Mouse (Mus musculus) left cerebral cortex, adult 11 months (tissue): ENCODE data around the gene Ms4a12.
"Not testable (repeated sequence)": the region's sequence is repeated elsewhere in the genome, so short reads cannot be mapped to it uniquely, and the experiment has no call there.

Experiments used
- DNase-seq: peaks from one replicate; pipeline ENCODE4 v3.0.0; 2022; ENCODE audit warnings: low spot score

Ms4a12 gene

DNA sequence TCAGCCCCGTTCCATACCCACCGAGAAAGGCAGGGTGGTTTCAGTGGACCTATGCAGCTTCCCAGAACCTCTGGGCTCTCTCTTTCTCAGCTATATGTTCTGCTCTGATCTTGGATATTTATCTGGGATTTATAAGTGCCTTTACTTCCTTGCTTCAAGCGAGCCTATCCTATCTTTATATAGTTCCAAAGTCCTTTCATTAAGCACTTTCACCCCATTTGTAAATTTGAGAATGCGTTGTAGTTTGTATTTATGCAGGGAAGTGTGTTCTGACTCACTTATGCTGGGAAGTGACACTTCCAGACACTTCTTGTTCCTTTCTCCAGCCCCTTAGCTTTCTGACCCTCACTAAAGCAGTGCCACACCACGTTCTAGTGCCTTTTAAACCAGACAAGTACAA lies at the start of gene Ms4a12:
Ms4a12 (minus strand) TSS at position 101 of the 400 bp plus-strand sequence.
- DNase-seq, result no peak

DNA sequence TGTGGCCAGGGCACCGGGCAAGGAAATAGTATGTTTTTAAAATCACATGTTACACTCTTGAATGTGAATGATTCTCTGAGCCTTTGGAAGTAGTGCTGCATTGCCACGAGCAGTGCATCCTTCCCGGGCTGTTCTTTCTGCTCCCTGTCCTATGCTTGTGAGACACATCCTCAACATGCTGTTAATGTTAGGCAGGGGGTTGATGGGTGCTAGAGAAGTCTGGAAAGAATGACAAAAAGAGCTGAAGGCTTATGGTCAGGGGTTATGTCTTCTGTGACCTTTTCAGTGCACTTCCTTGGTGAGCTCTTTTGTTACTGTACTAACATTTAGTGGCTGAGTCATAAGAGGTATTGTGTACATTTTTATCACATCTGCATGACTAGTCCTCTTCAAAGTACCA lies 48.0 kb upstream of the Ms4a12 start:
- no peak for DNase-seq

- DNase-seq, result no peak
Observed at GRCm38 (mm10) chr19:11276431-11276830, 44.2 kb upstream of the Ms4a12 start.

DNA sequence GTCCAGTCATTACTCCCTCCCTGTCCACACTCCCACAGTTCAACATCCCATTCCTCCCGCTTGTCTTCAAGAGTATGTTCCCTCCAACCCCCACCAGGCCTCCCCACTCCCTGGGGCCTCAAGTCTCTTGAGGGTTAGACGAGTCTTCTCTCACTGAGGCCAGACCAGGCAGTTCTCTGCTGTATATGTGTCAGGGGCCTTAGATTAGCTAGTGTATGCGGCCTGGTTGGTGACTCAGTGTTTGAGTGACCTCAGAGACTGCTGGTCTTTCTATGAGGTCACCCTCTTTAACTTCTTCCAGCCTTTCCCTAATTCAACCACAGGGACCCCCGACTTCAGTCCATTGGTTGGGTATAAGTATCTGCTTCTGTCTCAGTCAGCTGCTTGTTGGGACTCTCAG lies 34.7 kb upstream of the Ms4a12 start:
- no peak for DNase-seq

DNA sequence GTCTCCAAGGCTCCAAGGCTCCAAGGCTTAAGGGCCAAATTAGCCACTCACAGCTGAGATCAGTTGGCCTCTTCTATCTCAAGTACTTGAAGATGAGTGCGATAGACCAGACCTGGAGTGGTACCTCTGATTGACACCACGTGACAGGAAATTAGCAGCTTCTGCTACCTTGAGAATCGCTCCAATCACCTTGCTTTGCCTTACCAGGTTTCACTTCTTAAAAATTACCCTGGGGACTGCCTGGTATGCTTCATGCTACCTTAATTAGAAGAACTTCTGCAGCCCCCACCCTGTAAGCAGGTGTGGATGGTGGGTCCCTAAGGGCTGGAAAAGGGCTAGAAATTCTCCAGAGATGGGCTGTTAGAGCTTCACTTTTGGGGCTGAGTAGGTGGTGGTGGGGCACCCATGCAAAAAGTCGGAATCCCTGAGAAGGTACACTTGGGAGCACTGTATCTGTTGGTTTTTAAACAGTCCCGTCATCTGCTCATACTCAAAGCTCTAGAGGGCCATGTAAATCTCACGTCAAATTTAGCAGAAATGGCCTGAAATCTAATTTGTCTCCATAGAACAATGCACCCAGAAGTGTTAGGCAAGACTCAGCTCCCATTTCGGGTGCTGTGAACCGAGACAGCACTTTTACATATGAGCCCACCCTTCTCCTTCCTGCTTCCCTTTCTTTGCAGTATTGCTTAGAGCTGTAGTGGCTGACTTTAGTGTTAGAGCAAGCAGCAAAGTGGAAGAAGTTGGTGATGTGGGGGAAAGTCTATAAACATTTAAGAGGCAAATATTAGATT lies 34.0 kb upstream of the Ms4a12 start, which contains the start of gene Ms4a1:
Ms4a1 (minus strand) TSS at position 190 of the 794 bp plus-strand sequence.
- DNase-seq, result no peak

DNA sequence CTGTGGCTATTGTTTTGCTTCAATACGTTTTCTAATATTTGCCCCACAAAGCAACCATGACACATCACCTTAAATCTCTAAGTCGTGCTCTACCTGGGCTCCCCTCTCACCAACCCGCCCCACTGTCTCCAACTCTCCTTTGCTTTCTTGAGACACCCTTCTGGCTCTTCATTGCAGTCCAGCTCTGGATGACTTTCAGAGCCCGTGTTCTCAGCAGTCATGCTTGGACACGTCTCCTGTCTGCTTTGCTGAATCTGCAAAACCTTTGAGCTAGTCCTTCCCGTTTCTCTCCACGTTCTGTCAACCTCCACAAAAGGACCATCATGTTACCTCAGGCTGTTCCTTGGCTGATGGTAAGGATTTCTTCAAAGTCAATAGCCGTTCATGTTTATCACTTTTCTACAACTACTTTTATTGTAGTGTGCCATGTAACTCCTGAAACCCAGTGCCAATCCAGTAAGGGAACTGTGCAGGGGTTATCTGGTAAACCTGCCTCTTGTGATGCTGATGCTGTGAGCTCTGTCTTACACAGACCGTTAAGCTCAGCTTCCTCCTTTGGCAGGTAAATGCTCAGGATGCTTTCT lies 32.4 kb upstream of the Ms4a12 start:
- no peak for DNase-seq

GRCm38 (mm10) chr19:11263549-11263948 lies 31.3 kb upstream of the Ms4a12 start:
- DNase-seq, result no peak

- DNase-seq, result not testable (repeated sequence)
Observed at GRCm38 (mm10) chr19:11262932-11263331, 30.7 kb upstream of the Ms4a12 start.

DNA sequence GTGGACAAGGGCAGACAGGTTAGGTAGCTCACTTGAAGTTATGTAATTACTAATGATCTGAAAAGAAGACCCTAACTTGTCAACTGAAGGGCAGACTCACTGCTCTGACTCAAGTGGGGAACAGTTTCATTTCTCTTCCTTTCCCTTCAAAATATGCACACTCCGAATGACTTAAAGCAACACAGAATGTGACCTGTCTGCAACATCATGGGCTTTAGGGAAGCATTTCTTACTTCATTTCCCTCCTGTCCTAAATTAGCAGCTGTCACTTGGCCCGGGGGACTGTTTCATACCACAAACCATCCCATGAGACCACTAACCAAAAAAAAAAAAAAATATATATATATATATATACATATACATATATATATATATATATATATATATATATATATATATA lies 29.3 kb upstream of the Ms4a12 start:
- DNase-seq, result no peak

DNA sequence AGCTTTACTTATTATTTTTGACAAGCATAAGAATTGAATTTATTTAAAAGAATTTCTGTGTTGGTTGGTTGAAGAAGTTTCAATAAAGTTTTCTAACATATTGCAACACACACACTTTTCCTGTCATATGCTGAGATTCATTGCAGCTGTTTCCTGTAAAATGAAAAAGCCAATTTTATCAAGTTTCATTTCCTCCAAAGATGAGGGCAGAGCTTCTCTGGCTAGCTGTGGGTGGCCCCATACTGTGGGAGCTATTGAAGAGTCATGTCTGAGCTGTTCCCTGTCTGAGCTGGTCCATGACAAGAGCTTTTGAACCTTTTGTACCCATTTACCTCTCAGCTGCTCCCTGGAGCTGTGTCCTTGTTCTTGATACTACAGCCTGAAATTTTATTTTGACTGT lies 12.0 kb upstream of the Ms4a12 start:
- no peak for DNase-seq

DNA sequence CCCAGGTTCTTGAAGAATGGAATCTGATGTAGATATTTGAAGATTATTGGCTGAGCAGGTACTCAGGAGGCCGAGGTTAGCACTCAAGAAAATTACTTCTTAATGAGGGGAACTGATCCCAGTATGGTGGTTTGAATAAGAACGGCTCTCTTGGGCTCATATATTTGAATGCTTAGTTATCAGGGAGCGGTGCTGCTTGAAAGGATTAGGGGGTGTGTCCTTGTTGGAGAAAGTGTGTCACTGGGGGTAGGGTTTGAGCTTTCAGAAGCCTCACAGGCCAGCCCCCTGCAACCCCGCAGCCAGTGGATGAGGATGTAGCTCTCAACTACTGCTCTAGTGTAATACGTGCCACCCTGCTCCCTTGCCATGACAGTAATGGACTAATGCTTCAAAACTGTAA lies 10.3 kb upstream of the Ms4a12 start:
- no peak for DNase-seq

DNA sequence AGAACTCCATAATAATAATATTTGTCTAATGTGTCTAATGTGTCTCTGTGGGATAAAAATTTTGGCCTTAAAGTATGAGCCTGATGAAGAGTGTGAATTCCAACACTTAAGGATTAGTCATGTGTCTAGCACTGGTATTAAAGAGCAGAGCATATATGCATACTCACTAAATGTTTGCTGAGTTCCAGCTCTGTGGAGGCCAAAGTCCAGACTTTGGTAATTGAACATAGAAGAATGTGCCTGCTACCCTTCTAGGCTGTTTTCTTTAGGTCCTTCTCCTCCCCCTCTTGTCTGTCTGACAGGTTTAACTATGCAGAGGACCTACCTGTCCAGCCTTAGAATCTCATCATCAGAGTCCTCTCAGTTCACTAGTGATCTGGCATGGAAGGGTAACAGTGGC lies 3.6 kb upstream of the Ms4a12 start:
- DNase-seq, result no peak

- no peak for DNase-seq
Observed at GRCm38 (mm10) chr19:11234921-11235735, 2.9 kb upstream of the Ms4a12 start.

DNA sequence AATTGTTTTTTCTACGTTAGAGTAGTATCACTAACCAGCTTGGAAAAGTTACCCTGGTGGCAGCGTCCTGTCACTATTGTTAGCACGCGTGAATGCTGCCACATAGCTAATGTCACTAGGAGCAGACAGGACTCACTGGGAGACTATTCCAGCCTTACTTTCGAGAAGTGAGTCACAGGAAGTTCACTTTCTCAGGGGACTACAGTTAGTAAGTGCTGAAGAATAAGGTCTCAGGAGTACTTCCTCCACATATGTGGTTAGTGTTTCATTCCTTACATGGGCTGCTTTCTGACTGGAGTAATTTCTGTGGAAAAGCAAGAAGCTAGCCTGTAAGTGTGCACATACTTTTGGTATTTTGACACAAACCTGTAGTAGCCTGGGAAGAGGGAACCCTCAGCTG lies 2.0 kb upstream of the Ms4a12 start:
- DNase-seq, result no peak

- no peak for DNase-seq
Observed at GRCm38 (mm10) chr19:11196546-11196945, 35.7 kb downstream of the Ms4a12 start, which contains the start of gene Ms4a13. Gene Ms4a13, minus strand, starts transcription at chr19:11196737.

DNA sequence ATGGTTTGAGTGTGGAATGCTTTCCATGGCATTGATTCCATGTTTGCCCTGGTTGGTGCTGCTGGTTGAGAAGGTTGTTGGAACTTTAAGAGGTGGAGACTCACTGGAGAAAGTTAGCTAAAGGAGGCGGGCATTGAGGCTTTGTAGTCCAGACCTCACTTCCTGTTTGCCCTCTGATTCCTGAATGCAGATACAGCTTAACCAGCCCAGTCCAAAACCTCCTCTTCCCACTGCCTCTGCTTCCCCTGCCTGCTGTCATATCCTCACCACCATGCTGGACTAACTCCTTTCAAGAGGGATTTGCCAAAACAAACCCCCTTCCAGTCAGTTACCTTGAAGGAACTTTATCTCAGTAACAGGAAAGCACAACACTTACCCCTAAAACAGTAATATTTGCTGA lies 39.7 kb downstream of the Ms4a12 start:
- DNase-seq, result no peak

DNA sequence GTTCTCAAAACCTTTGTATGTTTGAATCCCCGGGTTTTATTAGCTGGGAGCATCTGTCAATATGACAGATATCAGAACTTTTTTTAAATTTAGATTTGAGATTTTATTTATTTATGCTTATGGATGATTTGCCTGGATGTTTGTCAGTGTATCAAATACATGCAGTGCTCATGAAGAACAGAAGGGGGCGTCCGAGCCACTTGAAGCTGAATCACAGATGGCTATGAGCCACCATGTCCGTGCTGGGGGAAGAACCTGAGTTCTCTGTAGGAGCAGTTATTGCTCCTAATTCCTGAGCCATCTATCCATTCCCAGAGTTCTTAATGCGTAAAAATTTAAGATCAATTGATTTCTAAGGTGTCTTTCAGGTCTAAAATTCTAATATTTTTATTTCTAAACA lies 48.1 kb downstream of the Ms4a12 start:
- DNase-seq, result peak; percentile 2

DNA sequence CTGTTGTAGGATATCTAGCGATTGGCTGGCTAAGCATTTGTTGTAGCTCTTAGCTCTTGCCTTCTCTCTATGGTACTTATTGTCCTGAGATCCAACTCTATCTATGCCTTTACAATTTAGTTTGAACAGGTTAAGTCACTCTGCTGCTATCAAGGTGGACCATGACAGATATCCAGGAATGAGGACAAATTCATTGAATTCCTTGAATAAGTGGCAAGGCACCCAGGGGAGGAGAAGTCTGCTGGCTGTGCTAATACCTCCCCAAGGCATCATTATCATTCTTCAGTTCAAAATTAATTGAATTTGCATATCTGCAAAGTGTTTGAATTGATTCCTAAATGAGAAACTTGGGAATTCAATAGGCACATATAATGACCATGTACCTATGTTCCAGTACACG lies 54.8 kb downstream of the Ms4a12 start:
- no peak for DNase-seq

DNA sequence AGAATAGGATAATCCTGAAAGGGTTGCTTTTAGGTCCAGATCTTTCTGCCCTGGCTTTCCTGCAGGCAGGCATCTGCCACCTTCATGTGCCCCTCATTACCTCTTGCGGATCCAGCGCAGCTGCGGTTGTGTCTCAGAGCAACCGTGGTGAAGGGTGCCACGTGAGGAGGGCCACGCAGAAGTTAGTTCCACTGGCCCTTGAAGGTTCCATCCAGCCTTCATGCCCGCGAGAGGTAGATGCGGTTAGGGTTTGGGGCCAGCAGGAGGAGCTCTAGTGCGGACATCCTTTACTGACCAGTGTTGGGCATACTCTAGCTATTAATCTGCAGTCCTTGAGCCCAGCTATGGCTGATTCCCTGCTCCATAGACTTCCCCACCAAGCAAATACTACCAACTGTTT lies 67.1 kb downstream of the Ms4a12 start, which contains the start of gene 1700025F22Rik:
1700025F22Rik (minus strand) TSS at position 149 of the 400 bp plus-strand sequence.
- no peak for DNase-seq
